Mouse (Mus musculus): Measurements from ENCODE around the gene Bbs7.
"Not testable (repeated sequence)": the region's sequence is repeated elsewhere in the genome, so short reads cannot be mapped to it uniquely, and the experiment has no call there.

The Bbs7 gene

DNA sequence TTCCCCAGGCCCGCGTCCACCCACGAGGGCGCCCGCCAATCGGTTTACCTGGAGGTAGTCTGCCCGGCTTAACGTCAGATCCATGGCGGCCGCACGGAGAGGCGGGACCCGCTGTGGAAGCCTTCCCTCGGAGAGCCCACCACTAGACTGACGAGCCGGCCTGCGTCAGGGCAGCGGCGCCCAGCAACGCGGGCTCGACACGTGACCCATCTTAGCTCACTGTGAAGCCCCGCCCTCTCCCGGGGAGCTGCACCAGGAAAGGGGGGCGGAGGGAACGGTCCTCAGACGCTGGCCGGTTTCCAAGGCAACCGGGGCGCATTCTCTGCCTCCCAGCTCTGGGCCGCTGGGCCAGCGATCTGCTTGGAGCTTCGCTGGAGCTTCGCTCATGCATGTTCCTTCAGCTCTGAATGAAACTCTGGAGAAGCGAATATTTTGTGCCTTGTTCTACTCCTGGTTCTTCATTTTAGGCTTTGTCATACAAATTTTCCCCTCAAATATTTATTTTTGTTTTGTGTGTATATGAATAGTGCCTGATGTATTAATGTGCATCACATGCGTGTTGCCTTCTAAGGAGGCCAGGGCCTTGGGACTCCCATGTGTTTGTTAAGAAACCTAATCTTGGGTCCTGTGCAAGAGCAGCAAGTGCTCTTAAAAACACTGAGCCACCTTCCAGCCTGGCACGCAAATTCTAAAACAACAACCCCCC lies at the start of gene Bbs7:
Gene Bbs7, minus strand, starts transcription at position 276 of the 706 bp plus-strand sequence.
- DNase-seq (ENCODE audit: low read depth) = peak; percentile 86

DNA sequence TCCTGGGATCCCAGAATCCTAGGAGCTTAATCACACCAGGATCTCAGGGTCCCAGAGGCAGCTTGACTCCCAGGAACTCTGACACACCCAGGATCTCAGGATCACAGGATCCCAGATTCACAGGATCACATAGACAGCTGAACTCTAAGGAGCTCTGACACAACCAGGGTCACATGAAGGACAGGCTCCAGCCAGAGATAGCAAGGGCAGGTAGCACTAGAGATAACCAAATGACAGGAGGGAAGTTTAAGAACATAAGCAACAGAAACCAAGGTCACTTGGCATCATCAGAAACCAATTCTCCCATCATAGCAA lies 31.9 kb upstream of the Bbs7 start:
- not testable (repeated sequence) for DNase-seq (ENCODE audit: low read depth)

DNA sequence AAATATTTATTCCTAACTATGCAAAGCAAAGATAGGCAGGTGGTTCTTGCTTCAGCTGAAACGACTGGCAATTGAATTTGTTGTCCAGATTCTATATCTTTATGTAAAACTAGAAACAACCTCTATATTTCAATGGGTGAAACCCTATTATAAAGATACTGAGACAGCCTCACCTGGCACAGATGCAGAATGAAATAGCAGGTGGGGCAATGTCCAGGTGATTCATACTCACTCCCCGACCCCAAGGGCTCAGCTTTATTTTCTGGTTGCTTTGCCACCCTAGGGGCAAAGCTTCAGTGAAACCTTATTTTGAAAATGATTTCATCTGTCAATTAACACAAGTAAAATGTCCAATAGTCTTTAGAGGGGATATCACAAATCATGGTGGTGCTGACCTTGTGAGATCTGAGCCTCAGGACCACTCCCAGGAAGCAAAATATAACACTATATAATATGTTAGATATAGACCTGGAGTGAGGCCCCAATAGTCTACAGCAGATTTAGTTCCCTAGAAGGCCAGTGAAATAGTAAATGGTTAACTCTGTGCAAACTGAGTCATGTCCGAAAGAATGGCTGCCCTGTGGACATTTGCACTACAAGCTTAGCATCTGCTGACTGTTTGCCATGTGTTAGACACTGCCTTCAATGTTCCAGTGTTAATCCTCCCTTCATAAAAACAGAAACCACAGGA lies 31.4 kb upstream of the Bbs7 start:
- DNase-seq (ENCODE audit: low read depth) = no peak

DNA sequence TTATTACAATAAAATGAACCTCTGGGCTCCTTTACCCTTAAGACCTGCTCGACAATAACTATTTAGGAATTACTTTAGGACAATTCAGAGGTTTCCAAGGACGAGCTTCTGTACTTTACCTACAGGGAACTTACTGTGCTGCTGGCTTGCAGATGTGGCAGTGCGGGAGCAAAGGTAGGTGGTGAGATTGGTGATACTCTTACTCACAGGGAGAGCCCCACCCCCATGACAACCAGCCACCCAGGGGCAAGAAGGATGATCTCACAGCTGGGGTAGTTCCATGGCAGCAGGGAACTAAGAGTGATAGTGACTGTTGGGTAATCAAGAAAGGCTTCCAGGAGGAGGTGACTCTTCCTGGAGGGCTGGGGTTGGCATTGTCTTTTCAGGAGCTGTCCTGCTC lies 30.1 kb upstream of the Bbs7 start:
- DNase-seq (ENCODE audit: low read depth) = no peak

DNA sequence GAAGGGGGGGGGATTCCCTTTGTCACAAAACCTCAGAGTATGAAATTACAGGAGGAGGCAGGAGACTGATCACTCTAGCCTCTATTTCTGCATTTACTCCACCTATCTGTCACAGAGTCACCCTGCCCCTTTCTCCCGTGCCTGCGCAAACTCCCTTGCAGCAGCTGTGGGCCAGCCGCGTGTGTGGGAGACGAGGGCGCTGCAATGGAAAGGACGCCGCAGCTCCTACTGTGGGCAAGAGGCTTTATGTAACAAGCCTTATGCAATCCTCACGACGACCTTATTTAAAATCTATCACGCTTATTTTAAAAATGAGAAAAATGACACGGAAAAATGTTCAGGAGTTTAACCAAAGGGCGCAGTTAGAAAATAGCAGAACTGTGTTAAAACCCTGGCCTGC lies 29.5 kb upstream of the Bbs7 start:
- no peak for DNase-seq (ENCODE audit: low read depth)

DNA sequence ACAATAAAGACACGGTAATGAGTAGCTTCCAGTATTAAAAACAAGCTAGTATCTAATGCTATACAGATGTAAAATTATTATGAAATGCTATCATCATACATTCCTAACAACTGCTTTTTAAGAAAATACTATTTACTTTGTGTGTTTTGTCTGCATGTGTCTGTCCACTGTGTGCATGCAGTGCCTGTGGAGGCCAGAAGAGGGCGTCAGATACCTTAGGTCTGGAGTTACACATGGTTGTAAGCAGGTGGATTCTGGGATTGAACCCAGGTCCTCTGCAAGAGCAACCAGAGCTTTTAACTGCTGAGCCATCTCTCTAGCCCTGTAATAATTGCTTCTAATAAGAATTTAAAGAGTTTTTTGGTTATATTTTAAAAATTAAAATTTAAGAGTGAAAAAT lies 27.5 kb upstream of the Bbs7 start:
- DNase-seq (ENCODE audit: low read depth) = no peak

DNA sequence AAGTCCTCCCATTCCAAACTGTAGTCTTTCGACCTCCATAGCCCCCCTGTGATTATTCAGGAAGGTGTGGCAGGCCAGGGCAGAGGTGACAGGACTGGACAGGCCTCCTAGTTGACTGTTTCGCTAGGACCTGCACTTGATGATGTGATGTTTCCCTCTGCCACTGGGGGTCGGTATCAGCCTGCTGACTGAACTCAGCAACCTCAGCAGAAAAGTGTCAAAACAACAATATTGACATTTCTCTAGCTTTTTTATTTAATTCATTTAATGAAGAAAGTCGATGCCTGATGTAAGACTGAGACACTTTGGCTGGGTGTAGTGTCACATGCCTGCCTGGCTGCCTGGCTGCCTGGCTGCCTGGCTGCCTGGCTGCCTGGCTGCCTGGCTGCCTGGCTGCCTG lies 22.2 kb upstream of the Bbs7 start:
- no peak for DNase-seq (ENCODE audit: low read depth)

DNA sequence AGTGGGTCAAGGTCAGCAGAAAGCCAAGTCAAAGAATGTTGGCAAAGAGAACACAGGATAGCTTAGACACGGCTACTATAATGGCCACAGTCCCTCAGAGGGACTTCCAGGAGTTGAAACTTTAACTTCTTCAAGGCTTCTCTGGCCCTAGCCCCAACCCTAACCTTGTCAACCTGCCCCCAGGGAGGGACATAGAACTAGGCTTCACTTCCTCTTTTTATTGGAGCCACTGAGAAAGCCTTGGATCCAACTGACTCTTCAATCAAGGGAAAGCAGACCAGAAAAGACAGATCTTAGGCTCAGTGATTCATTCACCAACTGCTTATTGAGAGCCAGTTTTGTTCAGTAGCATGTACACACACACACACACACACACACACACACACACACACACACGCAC lies 13.5 kb upstream of the Bbs7 start:
- no peak for DNase-seq (ENCODE audit: low read depth)

DNA sequence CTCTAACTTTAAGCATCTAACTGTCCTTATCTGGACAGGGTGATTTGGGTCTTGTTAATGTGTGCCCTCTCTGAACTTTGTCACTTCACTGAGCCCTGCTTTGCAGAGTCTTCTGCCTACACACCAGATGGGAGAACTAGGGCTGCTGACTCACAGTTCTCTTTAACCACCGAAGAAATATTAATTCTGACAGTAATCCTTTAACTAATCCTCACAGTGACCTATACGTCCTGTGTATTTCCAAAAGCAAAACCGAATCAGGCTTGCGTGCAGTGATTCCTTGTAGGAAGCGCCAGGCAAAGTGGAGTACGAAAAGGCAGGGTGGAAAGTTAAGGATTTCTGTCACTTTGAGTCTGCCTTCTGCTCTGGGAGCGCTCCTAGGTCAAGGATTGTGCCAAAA lies 4.9 kb upstream of the Bbs7 start:
- DNase-seq (ENCODE audit: low read depth) = no peak

DNA sequence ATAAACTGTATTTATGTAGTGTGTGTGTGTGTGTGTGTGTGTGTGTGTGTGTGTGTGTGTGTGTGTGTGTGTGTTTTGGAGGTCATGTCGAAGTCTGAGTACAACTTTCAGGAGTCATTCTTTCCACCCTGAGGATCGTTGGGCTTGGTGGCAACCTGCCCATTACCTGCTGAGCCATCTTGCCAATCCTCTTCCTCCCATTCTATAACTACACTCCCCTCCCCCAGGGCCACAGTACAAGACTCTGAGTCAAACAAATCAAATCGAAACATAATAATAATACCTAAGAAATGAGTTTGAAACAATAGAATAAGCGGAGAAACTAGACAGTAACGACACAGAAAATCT lies 605 bp upstream of the Bbs7 start:
- no peak for DNase-seq (ENCODE audit: low read depth)

DNA sequence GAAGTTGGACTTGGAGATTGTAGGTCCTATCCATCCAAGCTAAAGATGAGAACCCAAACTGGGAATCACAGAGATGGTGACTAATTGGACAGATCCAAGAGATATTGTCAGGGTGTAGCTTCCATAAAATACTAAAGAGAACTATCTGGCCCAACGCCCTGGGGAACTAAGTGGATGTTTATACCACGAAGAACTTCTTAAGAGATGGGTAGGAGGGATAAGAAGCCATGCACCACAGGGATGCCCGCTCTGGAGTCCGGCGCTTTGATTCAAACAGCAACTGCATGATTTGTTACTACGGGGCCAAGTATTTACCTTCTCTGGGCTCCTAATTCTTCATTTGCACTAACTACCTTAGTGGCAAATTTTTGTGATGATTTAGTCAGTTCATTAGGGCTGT lies 590 bp downstream of the Bbs7 start:
- no peak for DNase-seq (ENCODE audit: low read depth)

DNA sequence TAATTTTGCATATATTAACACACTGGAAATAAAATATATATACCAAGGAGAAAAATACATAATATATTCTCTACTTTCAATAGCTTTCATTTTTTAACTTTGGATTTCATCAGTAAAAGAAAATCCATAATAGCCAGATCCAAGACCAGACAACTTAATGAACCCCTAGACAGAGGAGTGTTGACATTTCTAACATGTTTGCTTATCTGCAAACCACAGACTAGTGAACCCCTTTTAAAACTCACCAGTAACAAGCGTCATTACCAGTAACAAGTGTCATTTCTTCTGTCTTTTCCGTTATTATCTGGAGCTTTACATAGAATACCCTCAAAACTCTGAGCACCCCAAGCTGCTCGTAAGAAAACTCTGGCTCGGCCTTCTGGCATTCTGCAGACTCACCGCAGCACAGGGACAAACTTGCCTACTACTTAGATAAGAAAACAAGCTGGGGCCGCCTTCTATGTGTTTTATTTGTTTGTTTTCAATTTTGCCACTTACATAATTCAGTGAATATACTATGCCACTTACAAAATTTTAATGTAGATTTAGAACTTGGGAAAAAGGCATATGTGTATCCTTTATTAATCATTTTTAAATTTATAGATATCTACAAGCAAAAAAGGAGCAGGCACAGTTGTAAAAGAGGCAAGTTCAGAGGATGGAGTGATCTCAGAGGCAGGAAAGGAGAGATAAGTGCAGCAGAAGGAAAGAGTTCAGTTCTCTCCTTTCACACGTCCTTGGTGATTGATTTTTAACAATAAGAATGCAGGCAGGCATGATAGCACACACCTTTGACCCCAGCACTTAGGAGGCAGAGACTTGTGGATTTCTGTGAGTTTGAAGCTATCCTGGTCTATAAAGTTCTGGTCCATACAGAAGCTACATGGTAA lies 7.1 kb downstream of the Bbs7 start:
- DNase-seq (ENCODE audit: low read depth) = peak; percentile 42

DNA sequence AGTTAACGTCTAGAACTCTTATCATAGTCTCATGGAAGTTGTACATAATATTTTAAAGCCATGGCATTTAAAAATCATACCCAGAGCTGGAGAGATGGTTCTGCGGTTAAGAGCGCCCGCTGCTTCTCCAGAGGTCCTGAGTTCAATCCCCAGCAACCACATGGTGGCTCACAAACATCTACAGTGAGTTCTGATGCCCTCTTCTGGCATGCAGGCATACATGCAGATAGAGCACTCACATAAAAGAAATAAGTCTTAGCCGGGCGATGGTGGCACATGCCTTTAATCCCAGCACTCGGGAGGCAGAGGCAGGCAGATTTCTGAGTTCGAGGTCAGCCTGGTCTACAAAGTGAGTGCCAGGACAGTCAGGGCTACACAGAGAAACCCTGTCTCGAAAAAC lies 13.5 kb downstream of the Bbs7 start:
- DNase-seq (ENCODE audit: low read depth) = not testable (repeated sequence)

DNA sequence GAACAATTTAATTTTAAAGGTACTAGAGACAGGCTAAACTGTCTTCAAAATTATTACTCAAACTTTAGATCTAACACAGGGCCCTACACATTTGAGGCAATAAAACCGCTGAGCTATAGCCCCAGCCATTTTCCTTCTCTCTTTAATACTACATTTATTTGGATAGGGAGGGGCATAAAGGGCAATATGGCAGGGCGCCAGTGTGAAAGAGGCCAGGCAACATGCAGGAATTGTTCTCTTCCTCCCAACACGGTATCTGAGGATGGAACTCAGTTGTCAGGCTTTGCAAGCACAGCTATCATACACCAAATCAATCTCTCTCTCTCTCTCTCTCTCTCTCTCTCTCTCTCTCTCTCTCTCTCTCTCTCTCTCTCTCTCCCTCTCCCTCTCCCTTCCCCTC lies 14.5 kb downstream of the Bbs7 start:
- DNase-seq (ENCODE audit: low read depth) = no peak

DNA sequence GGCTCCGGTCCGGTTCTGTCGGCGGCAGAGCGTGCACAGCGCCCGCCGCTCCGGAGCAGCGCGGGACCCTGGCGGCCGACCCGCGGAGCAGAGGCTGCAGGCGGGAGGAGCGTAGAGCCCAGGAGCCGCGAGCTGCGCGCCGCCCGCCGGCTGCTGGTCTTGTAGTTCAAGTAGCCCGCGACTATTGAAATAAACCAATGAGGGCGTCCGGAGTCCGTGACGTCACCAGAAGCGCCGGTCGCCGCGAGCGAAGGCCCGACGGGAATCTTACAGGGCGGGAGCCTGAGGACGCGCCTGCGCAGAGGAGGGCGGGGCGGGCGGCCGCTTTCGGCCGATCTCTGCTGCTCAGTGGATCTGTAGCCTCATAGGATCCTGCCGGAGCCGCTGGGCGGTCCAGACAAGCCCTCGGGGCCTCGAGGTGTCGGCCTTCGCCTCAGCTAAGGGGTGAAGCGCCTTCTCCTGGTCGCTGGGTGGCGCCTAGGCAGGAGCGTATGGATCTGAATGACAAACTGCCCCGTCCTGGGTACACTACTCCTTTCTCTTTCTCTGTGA lies 41.4 kb downstream of the Bbs7 start, which contains the start of gene Ccna2:
Gene Ccna2, minus strand, starts transcription at position 324 of the 552 bp plus-strand sequence.
- peak; percentile 95 for DNase-seq (ENCODE audit: low read depth)

DNA sequence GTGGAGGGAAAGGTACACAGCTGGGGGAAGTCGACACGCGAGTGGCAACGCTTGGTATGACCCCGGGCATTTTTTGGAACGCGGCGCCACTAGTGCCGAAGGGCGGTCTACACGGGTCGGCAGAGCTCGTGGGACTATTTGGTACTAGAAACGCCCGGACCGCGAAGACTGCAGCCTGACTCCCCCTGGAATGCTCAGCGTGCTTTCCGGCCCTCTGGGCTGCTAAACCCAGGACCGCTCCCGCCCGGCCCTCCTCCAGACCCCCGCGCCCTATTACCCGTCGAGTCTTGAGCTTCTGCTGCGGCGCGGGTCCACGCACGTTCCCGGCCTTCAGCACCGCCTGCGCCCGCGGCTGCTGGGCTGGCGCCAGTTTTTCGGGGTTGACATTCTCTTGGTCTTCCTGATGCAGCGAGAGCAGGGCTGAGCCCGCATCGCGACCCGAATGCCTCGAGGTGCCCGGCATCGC lies 41.9 kb downstream of the Bbs7 start:
- DNase-seq (ENCODE audit: low read depth) = no peak

DNA sequence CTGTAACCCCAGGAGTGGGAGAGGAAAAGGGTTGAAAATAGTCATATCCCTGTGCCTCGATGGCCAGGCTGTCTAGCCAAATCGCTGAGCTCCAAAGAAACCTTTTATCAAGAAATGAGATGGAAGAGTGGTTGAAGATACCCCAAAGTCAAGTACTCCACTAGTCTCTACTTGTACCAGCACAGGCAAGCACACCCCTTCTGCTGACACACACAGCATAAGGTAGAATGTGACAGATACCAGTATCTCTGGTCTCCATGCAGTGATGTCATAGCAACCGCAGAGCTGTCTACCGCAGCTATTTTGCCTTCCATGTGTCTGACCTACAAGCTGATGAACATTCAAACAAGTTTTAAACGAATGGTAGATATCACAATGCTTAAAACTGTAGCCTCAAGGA lies 43.4 kb downstream of the Bbs7 start:
- peak; percentile 71 for DNase-seq (ENCODE audit: low read depth)

DNA sequence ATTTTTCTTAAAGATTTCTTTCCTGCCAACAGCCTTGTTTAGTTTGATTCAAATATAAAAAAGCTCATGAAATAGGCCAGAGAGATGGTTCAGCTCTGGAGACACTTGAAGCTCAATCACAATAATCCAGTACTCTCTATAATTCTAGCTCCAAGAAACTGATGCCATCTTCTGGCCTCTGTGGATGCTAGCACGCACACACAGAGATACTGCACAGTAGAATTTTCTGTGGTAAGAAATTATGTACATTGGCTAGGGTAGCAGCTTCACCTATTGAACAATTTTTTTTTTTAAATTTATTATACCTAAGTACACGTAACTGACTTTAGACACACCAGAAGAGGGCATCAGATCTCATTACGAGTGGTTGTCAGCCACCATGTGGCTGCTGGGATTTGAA lies 49.6 kb downstream of the Bbs7 start:
- no peak for DNase-seq (ENCODE audit: low read depth)

DNA sequence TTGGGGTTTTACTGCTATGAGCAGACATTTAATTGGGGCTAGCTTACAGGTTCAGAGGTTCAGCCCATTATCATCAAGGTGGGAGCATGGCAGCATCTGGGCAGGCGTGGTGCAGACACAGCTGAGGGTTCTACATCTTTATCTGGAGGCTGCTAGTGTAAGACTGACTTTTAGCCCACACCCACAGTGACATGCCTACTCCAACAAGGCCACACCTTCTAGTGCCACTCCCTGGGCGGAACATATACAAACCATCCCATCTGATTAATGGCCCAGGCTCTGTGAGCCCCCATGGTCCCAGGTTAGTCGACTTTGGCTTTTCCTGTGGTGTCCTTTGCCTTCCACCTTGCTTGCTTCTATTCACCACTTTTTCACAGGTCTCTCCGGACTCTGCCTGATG lies 53.7 kb downstream of the Bbs7 start:
- peak; percentile 34 for DNase-seq (ENCODE audit: low read depth)

DNA sequence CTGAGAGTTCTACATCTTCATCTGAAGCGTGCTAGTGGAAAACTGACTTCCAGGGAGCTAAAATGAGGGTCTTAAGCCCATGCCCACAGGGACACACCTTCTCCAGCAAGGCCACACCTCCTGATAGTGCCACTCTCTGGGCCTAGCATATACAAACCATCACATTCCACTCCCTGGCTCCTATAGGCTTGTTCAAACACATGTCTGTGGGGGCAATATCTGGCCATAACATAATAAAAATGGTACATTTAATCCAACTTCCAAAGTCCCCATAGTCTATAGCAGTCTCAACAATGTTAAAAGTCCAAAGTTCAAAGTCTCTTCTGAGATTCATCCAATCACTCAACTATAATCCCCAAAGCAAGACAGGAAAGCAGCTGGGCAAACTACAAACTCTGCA lies 55.7 kb downstream of the Bbs7 start:
- no peak for DNase-seq (ENCODE audit: low read depth)

DNA sequence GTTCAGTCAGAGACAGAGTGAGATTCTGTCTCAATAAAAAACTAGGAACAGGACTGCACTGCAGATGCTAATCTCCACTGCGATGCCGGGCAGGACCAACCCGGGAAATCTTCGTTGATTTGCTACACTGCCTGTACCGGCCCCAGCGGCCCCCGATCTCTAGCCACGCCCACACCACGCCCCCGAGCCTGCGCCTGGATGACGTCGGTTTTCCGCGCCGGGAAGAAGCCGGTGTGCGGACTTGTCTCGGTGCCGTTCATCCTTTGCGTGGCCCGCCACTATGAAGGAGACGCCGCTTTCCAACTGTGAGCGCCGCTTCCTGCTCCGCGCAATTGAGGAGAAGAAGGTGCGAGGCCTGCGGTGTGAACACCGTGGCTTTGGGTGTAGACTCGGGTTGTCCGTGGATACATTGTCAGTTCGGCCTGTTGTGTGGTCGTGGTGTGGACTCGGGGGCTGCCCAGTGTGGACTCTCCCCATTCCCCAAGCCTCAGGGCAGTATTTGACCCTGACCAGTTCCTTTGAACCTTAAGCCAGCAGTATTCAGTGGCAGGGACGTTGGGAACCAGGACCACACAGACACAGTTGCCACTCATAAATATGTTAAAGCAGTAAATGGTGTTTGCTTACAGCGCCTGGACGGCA lies 60.8 kb downstream of the Bbs7 start, which contains the start of gene Exosc9:
Gene Exosc9, plus strand, starts transcription at position 201 of the 642 bp plus-strand sequence.
- DNase-seq (ENCODE audit: low read depth) = peak; percentile 68

DNA sequence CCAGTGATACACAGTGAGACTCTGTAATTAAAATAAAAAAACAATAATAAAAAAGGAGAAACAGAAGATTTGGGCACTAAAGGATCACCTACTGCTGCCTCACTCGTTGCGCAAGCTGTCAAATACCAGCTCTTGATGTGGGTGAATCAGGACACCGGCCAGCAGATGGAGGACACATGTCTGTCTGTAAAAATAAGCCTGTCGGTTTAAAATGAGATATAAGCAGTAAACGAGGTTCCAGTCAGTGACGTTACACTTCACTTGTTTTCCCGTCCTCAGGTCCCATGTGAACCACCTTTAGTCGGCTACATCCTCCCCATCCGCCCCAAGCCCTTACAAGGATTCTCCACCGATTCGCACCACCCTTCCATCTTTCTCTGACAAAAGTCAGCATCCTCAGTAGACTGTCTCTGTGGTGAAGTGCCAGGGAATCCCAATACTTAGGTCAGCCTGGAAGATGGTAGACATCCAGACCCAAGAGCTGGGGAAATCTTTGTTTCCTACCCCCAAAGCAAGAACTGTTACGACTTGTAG lies 61.4 kb downstream of the Bbs7 start:
- DNase-seq (ENCODE audit: low read depth) = no peak
